Mouse (Mus musculus) thymus, adult 2 months (tissue): ENCODE data around the gene Frmd4a. TPM values are rescaled to one million over a fixed set of nuclear protein-coding genes. Genes with fewer than 3 reads are reported as not detected.

ENCODE experiments used
- DNase-seq: peaks from one replicate; pipeline ENCODE4 v3.0.0; 2021
- H3K27ac ChIP-seq: fragments of 200-500 bp; 2 replicates; pipeline ENCODE4 v1.5.1; 2012; ENCODE audit warnings: low read length, control low read depth; ENCODE audit not compliant: control insufficient read depth, insufficient read depth
- H3K27me3 ChIP-seq: fragments of 200-500 bp; 2 replicates; pipeline ENCODE4 v1.6.1; 2012; ENCODE audit warnings: mild to moderate bottlenecking, low read length, moderate library complexity, mixed read lengths; ENCODE audit not compliant: control insufficient read depth, insufficient read depth
- H3K36me3 ChIP-seq: fragments of 200-500 bp; 2 replicates; pipeline ENCODE4 v1.6.1; 2012; ENCODE audit warnings: mild to moderate bottlenecking, low read length, moderate library complexity; ENCODE audit not compliant: control insufficient read depth, insufficient read depth
- H3K4me1 ChIP-seq: fragments of 200-500 bp; replicated peaks from 2 replicates; pipeline ENCODE4 v1.6.1; 2012; ENCODE audit warnings: low read length; ENCODE audit not compliant: control insufficient read depth, insufficient read depth
- H3K4me3 ChIP-seq: fragments of 200-500 bp; 2 replicates; pipeline ENCODE4 v1.5.1; 2012; ENCODE audit warnings: mild to moderate bottlenecking, low read length, control low read depth, moderate library complexity; ENCODE audit not compliant: control insufficient read depth, insufficient read depth
- CTCF ChIP-seq: fragments of 200-500 bp; IDR thresholded peaks from 2 replicates; pipeline ENCODE4 v1.5.1; 2012; ENCODE audit warnings: mild to moderate bottlenecking, control low read depth, low read length, moderate library complexity, borderline replicate concordance; ENCODE audit not compliant: control insufficient read depth, poor library complexity, insufficient read depth; ENCODE audit errors: extremely low read depth
- POLR2A ChIP-seq: fragments of 200-500 bp; IDR thresholded peaks from 2 replicates; pipeline ENCODE4 v1.6.1; 2012; ENCODE audit warnings: mild to moderate bottlenecking, low read length, control low read depth, moderate library complexity; ENCODE audit not compliant: control insufficient read depth, poor library complexity, insufficient read depth; ENCODE audit errors: extremely low read depth
- WGBS: fragments of 180-500 bp; shearing (Covaris S2); methylation state at CpG from one replicate; pipeline ENCODE4 v1.1.7; 2018; 5-methylcytosine and 5-hydroxymethylcytosine counted together
- polyA plus RNA-seq: library from polyadenylated mRNA; depleted of rRNA; stranded (reverse); fragments of >200 nt; gene quantifications from 2 replicates; pipeline ENCODE4 v1.2.3, GENCODE M21; 2012

Gene Frmd4a
- polyA plus RNA-seq, 1 experiment = 17.5 TPM

DNA sequence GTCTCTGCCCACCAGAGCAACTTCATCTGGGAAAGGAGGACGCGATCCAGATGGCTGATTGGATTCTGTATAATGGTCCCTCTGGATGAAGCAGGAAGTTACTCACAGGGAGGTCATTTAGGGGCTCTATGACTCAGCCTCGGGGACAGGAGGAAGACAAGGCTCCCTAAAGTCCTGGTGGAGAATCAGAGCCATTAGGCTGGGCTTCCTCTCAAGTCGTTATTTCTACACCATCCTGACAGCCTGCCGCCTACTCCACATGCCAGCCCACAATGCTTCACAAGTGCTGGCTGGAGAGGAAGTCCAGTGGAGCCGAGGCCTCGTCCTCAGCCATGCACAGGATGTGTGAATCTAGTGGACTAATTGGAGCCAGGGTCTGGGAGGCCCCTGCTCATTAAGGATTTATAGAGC is 537.7 kb downstream of the Frmd4a start:
- no peak for DNase-seq
- Histone ChIP-seq H3K4me1 (peaks cover 7% of the 10 kb centered on the region), H3K36me3 (no peaks in the 10 kb centered on the region), H3K27me3 (no peaks in the 10 kb centered on the region), H3K4me3 (no peak overlapping the region), H3K27ac (no peak overlapping the region)
- WGBS = 68% methylated on average over 7 of the region's 7 CpGs
- TF ChIP-seq POLR2A (no peak), CTCF (no peak)

DNA sequence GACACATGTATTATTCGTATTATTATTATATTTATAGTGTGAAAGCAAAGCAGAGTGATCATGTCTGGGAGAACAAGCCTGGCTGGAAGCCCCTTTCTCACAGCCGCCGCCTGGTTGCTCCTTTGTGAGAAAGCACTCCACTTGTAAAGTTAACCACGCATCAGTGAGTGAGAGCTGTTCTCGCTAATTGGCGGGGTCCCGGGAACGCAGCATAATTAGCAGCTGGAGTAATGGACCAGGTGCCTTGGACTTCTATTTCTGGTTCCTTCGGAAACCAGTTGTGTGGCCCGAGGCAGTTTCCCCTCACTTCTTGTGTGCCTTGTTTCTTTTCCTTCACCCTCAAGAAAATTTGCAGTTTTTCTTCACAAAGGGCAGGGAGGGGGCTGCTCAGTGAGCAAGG is 538.7 kb downstream of the Frmd4a start:
- H3K4me3 ChIP-seq = no peak overlapping the region
- peaks cover 12% of the 10 kb centered on the region for H3K4me1 ChIP-seq
- 88% methylated on average over 10 of the region's 10 CpGs for WGBS
- H3K36me3 ChIP-seq = no peaks in the 10 kb centered on the region
- H3K27me3 ChIP-seq = no peaks in the 10 kb centered on the region
- no peak for DNase-seq
- TF ChIP-seq CTCF (no peak), POLR2A (no peak)
- H3K27ac ChIP-seq = no peak overlapping the region

DNA sequence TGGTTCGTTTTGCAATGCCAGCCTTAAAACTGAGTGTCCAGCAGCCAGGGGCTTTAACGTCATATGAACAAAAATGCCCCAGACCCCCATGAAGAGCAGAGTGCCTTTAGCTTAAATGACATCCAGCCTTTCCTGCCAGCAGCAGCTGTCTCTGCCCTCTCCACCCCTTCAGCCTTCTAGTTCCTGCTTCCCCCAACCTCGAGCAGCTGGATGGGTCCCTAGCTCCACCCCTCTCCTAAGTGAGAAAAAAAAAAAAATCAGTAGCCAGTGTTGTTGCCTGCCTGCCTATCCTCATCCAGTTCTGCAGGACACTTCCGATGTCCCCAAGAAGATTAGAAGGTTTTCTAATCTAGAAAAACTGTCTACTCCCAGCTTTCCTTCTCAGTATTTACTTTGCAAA is 539.5 kb downstream of the Frmd4a start:
- Histone ChIP-seq H3K36me3 (no peaks in the 10 kb centered on the region), H3K27ac (no peak overlapping the region), H3K4me1 (peaks cover 15% of the 10 kb centered on the region), H3K4me3 (no peak overlapping the region), H3K27me3 (no peaks in the 10 kb centered on the region)
- no peak for TF ChIP-seq POLR2A
- no peak for TF ChIP-seq CTCF
- 26% methylated on average over 4 of the region's 4 CpGs for WGBS
- no peak for DNase-seq

DNA sequence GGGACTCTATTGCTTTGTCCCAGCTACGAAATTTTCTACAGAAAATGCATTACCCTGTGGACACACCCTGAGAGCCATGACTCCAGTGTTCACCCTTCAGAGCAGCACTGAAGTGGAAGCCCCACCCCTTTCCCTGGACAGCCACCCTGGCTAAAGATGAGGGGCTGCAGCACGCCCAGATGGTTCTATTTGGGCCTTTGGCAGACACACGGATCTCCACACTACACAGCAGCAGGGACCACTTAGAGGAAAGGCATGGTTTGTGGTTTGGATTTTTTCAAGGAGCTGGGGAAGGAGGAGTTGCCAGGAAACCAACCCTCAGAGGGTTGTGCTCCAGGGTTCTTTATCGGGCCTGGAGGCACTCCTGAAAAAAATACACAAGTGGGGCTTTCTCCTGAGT is 539.9 kb downstream of the Frmd4a start:
- H3K27me3 ChIP-seq = no peaks in the 10 kb centered on the region
- DNase-seq = no peak
- H3K4me3 ChIP-seq = no peak overlapping the region
- H3K27ac ChIP-seq = no peak overlapping the region
- no peaks in the 10 kb centered on the region for H3K36me3 ChIP-seq
- TF ChIP-seq CTCF (no peak), POLR2A (no peak)
- WGBS = 31% methylated on average over 4 of the region's 4 CpGs
- H3K4me1 ChIP-seq = peaks cover 15% of the 10 kb centered on the region

DNA sequence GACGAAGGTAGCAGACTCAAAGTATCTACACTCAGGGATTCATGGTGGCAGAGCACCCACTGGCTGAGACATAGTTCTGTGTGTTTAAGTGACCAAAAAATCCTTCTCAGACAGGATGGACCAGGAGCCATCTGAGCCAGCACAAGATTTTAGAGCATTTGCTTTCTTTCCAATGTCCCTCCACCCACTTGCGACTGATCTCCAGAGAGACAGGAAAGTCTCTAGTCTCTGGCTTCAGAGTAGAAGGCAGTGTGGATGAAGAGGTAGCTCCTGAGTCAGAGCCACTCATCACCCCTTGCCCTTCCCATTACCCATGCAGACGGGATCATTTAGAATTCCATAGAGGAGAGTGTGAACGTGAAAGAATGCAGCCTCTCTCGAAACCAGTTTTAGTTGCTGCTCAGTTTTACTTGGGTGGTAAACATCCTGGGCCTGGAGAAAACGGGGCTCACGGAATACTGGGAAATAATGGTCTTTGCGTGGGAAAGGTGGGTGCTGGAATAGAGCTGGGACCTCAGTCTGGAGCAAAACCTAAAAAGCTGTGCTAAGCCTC is 541.2 kb downstream of the Frmd4a start:
- TF ChIP-seq CTCF (no peak), POLR2A (no peak)
- peak overlapping the region; percentile 12 for H3K27ac ChIP-seq
- 26% methylated on average over 8 of the region's 8 CpGs for WGBS
- no peaks in the 10 kb centered on the region for H3K27me3 ChIP-seq
- no peak for DNase-seq
- no peaks in the 10 kb centered on the region for H3K36me3 ChIP-seq
- peak overlapping the region; percentile 68; the same call in 1 of the 2 replicates for H3K4me3 ChIP-seq
- peaks cover 20% of the 10 kb centered on the region for H3K4me1 ChIP-seq

DNA sequence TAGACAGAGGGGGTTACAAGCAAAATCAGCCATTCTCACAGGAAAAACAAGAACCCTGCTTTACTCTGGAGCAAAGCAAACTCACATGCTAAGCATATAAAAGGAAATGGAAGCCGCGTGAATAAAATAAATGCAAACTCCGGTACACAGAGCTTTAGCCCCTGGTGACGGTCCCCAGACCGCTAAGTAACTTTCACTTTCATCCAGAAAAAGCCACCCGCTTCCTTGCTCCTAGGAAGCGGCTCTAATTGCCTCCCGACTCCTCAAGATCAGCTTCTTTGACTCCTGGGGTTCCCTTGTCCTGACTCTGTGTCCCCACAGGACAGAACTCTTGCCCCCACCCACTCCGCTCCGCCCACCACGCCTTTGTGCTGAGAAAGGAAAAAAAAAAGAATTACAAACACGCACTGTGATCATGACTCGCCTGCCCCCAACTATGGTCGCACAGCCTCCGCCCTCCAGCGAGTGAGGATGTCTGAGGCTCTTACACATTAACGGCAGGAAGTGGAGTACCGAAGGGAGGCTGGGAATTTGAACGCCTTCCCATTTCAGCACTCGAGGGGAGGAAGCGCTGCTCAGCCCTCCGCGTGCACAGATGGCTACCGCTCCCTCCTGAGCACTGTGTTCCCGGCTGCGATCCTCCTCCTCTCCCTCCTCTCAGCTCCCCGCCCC is 541.8 kb downstream of the Frmd4a start:
- H3K36me3 ChIP-seq = no peaks in the 10 kb centered on the region
- under 1% methylated on average over 27 of the region's 27 CpGs for WGBS
- H3K4me1 ChIP-seq = peaks cover 20% of the 10 kb centered on the region
- TF ChIP-seq CTCF = no peak
- TF ChIP-seq POLR2A = 0 out of 2 replicates have a peak, but pooled peaks have one; percentile 25
- H3K27ac ChIP-seq = peak overlapping the region; percentile 54
- DNase-seq = peak; percentile 59
- peak overlapping the region; percentile 68 for H3K4me3 ChIP-seq
- no peaks in the 10 kb centered on the region for H3K27me3 ChIP-seq
